Mouse (Mus musculus): ENCODE measurements around the gene Ankrd11. TPM values are rescaled to one million over a fixed set of nuclear protein-coding genes. Genes with fewer than 3 reads are reported as not detected.

The Ankrd11 gene
- polyA plus RNA-seq, 1 experiment from 2014 or later: 65.7 TPM

GRCm38 (mm10) chr8:122976046-122976445 lies 66.0 kb downstream of the Ankrd11 start:
- 96% methylated on average over 4 of the region's 4 CpGs for WGBS

GRCm38 (mm10) chr8:122969964-122970620 lies 72.0 kb downstream of the Ankrd11 start:
- Histone ChIP-seq H3K27ac (no peak overlapping the region), H3K27me3 (no peaks in the 10 kb centered on the region), H3K4me3 (replicated peaks) (no peak overlapping the region), H3K9me3 (no peaks in the 10 kb centered on the region), H3K4me2 (no peak overlapping the region), H3K9ac (no peak overlapping the region), H3K36me3 (replicated peaks) (peaks cover 15% of the 10 kb centered on the region), H3K4me1 (no peaks in the 10 kb centered on the region)
- no peak for ATAC-seq (ENCODE audit: low FRiP score)
- WGBS: 92% methylated on average over 3 of the region's 3 CpGs

More at GRCm38 (mm10) chr8:122976046-122976445, 66.0 kb downstream of the Ankrd11 start:
- no peak overlapping the region for H3K4me3 ChIP-seq (replicated peaks)
- H3K4me2 ChIP-seq: no peak overlapping the region
- H3K4me1 ChIP-seq: peaks cover 9% of the 10 kb centered on the region
- H3K36me3 ChIP-seq (replicated peaks): no peaks in the 10 kb centered on the region
- no peak overlapping the region for H3K27ac ChIP-seq
- no peaks in the 10 kb centered on the region for H3K9me3 ChIP-seq
- H3K27me3 ChIP-seq: no peaks in the 10 kb centered on the region
- H3K9ac ChIP-seq: no peak overlapping the region
- no peak for ATAC-seq (ENCODE audit: low FRiP score)

GRCm38 (mm10) chr8:122968145-122968544 lies 73.9 kb downstream of the Ankrd11 start:
- no peaks in the 10 kb centered on the region for H3K9me3 ChIP-seq
- H3K4me1 ChIP-seq: no peaks in the 10 kb centered on the region
- H3K9ac ChIP-seq: no peak overlapping the region
- WGBS: 95% methylated on average over 3 of the region's 3 CpGs
- no peak overlapping the region for H3K27ac ChIP-seq
- H3K36me3 ChIP-seq (replicated peaks): peaks cover 15% of the 10 kb centered on the region
- no peak for ATAC-seq (ENCODE audit: low FRiP score)
- H3K4me3 ChIP-seq (replicated peaks): no peak overlapping the region
- H3K4me2 ChIP-seq: no peak overlapping the region
- no peaks in the 10 kb centered on the region for H3K27me3 ChIP-seq

- Histone ChIP-seq H3K4me2 (no peak overlapping the region), H3K4me1 (peaks cover 7% of the 10 kb centered on the region), H3K9ac (no peak overlapping the region), H3K27me3 (no peaks in the 10 kb centered on the region), H3K4me3 (replicated peaks) (no peak overlapping the region), H3K27ac (no peak overlapping the region), H3K36me3 (replicated peaks) (peaks cover 15% of the 10 kb centered on the region), H3K9me3 (no peaks in the 10 kb centered on the region)
- WGBS: 89% methylated on average over 3 of the region's 3 CpGs
- ATAC-seq (ENCODE audit: low FRiP score): no peak
Observed at GRCm38 (mm10) chr8:122966638-122967037, 75.4 kb downstream of the Ankrd11 start.

- ATAC-seq (ENCODE audit: low FRiP score): no peak
- H3K4me2 ChIP-seq: no peak overlapping the region
- H3K4me1 ChIP-seq: peaks cover 7% of the 10 kb centered on the region
- H3K27ac ChIP-seq: no peak overlapping the region
- H3K4me3 ChIP-seq (replicated peaks): no peak overlapping the region
- H3K9me3 ChIP-seq: no peaks in the 10 kb centered on the region
- no peak overlapping the region for H3K9ac ChIP-seq
- H3K27me3 ChIP-seq: no peaks in the 10 kb centered on the region
- WGBS: 64% methylated on average over 5 of the region's 5 CpGs
- no peaks in the 10 kb centered on the region for H3K36me3 ChIP-seq (replicated peaks)
Observed at GRCm38 (mm10) chr8:122962046-122962445, 80.0 kb downstream of the Ankrd11 start.

- Histone ChIP-seq H3K9ac (no peak overlapping the region), H3K27me3 (no peaks in the 10 kb centered on the region), H3K36me3 (replicated peaks) (no peaks in the 10 kb centered on the region), H3K4me2 (no peak overlapping the region), H3K4me3 (replicated peaks) (no peak overlapping the region), H3K4me1 (peaks cover 10% of the 10 kb centered on the region), H3K27ac (no peak overlapping the region), H3K9me3 (no peaks in the 10 kb centered on the region)
- 86% methylated on average over 2 of the region's 2 CpGs for WGBS
- ATAC-seq (ENCODE audit: low FRiP score): no peak
Observed at GRCm38 (mm10) chr8:122961458-122961857, 80.6 kb downstream of the Ankrd11 start.

GRCm38 (mm10) chr8:122960932-122961331 lies 81.1 kb downstream of the Ankrd11 start:
- H3K27ac ChIP-seq: no peak overlapping the region; the same call in 1 of the 2 replicates
- H3K4me3 ChIP-seq (replicated peaks): no peak overlapping the region
- H3K4me1 ChIP-seq: peaks cover 10% of the 10 kb centered on the region
- no peaks in the 10 kb centered on the region for H3K27me3 ChIP-seq
- no peak for ATAC-seq (ENCODE audit: low FRiP score)
- H3K4me2 ChIP-seq: no peak overlapping the region
- H3K9ac ChIP-seq: no peak overlapping the region
- H3K36me3 ChIP-seq (replicated peaks): no peaks in the 10 kb centered on the region
- H3K9me3 ChIP-seq: no peaks in the 10 kb centered on the region
- WGBS: 28% methylated on average over 1 of the region's 1 CpGs

- Histone ChIP-seq H3K36me3 (replicated peaks) (no peaks in the 10 kb centered on the region), H3K4me1 (peaks cover 10% of the 10 kb centered on the region), H3K27me3 (no peaks in the 10 kb centered on the region), H3K27ac (no peak overlapping the region), H3K4me3 (replicated peaks) (no peak overlapping the region), H3K9me3 (no peaks in the 10 kb centered on the region), H3K9ac (no peak overlapping the region), H3K4me2 (no peak overlapping the region)
- ATAC-seq (ENCODE audit: low FRiP score): no peak
- WGBS: 93% methylated on average over 5 of the region's 5 CpGs
Observed at GRCm38 (mm10) chr8:122960323-122960722, 81.8 kb downstream of the Ankrd11 start.

- Histone ChIP-seq H3K36me3 (replicated peaks) (no peaks in the 10 kb centered on the region), H3K9ac (no peak overlapping the region), H3K4me1 (peaks cover 3% of the 10 kb centered on the region; the same call in 1 of the 2 replicates), H3K27ac (no peak overlapping the region), H3K4me2 (no peak overlapping the region), H3K4me3 (replicated peaks) (no peak overlapping the region), H3K9me3 (no peaks in the 10 kb centered on the region), H3K27me3 (no peaks in the 10 kb centered on the region)
- ATAC-seq (ENCODE audit: low FRiP score): no peak
- 93% methylated on average over 3 of the region's 3 CpGs for WGBS
Observed at GRCm38 (mm10) chr8:122955997-122956396, 86.1 kb downstream of the Ankrd11 start.

- Histone ChIP-seq H3K27ac (no peak overlapping the region), H3K4me2 (no peak overlapping the region), H3K36me3 (replicated peaks) (no peaks in the 10 kb centered on the region), H3K9ac (no peak overlapping the region), H3K27me3 (no peaks in the 10 kb centered on the region), H3K4me3 (replicated peaks) (no peak overlapping the region), H3K4me1 (peaks cover 3% of the 10 kb centered on the region; the same call in 1 of the 2 replicates), H3K9me3 (no peaks in the 10 kb centered on the region)
- no peak for ATAC-seq (ENCODE audit: low FRiP score)
Observed at GRCm38 (mm10) chr8:122955195-122955594, 86.9 kb downstream of the Ankrd11 start.

- Histone ChIP-seq H3K27ac (no peak overlapping the region), H3K4me1 (peaks cover 8% of the 10 kb centered on the region), H3K4me3 (replicated peaks) (no peak overlapping the region), H3K9ac (no peak overlapping the region), H3K27me3 (no peaks in the 10 kb centered on the region), H3K9me3 (no peaks in the 10 kb centered on the region), H3K4me2 (no peak overlapping the region), H3K36me3 (replicated peaks) (no peaks in the 10 kb centered on the region)
- ATAC-seq (ENCODE audit: low FRiP score): no peak
- 88% methylated on average over 3 of the region's 3 CpGs for WGBS
Observed at GRCm38 (mm10) chr8:122954090-122954799, 87.8 kb downstream of the Ankrd11 start.

GRCm38 (mm10) chr8:122953028-122953427 lies 89.0 kb downstream of the Ankrd11 start:
- no peak overlapping the region for H3K4me3 ChIP-seq (replicated peaks)
- 91% methylated on average over 6 of the region's 6 CpGs for WGBS
- no peak for ATAC-seq (ENCODE audit: low FRiP score)
- H3K9me3 ChIP-seq: no peaks in the 10 kb centered on the region
- no peaks in the 10 kb centered on the region for H3K27me3 ChIP-seq
- H3K9ac ChIP-seq: no peak overlapping the region
- no peaks in the 10 kb centered on the region for H3K36me3 ChIP-seq (replicated peaks)
- H3K4me2 ChIP-seq: no peak overlapping the region
- H3K4me1 ChIP-seq: peaks cover 10% of the 10 kb centered on the region
- no peak overlapping the region for H3K27ac ChIP-seq

- ATAC-seq (ENCODE audit: low FRiP score): no peak
- H3K27me3 ChIP-seq: no peaks in the 10 kb centered on the region
- H3K27ac ChIP-seq: 0 out of 2 replicates have a peak overlapping the region, but pooled peaks have one; percentile 42
- H3K4me3 ChIP-seq (replicated peaks): no peak overlapping the region
- no peaks in the 10 kb centered on the region for H3K36me3 ChIP-seq (replicated peaks)
- no peak overlapping the region for H3K9ac ChIP-seq
- H3K4me1 ChIP-seq: peaks cover 8% of the 10 kb centered on the region
- H3K4me2 ChIP-seq: no peak overlapping the region
- no peaks in the 10 kb centered on the region for H3K9me3 ChIP-seq
- 94% methylated on average over 5 of the region's 5 CpGs for WGBS
Observed at GRCm38 (mm10) chr8:122951456-122951855, 90.6 kb downstream of the Ankrd11 start.
